Mouse (Mus musculus) left cerebral cortex, adult 11 months (tissue): ENCODE results near the gene Gna15.
A peak's percentile ranks its signal among the peaks of the same experiment; 100 is the strongest.

Experiments used
- DNase-seq: peaks from one replicate; pipeline ENCODE4 v3.0.0; 2022; ENCODE audit warnings: low spot score

Gna15 gene

GRCm38 (mm10) chr10:81523570-81523969, 455 bp downstream of the Gna15 start:
- DNase-seq, result no peak

- DNase-seq, result no peak
Observed at GRCm38 (mm10) chr10:81523142-81523541, 883 bp downstream of the Gna15 start.

- no peak for DNase-seq
Observed at GRCm38 (mm10) chr10:81519978-81520365, 4.1 kb downstream of the Gna15 start.

GRCm38 (mm10) chr10:81519227-81519977, 4.6 kb downstream of the Gna15 start:
- DNase-seq, result no peak

GRCm38 (mm10) chr10:81518546-81518945, 5.5 kb downstream of the Gna15 start:
- no peak for DNase-seq

GRCm38 (mm10) chr10:81517227-81517626, 6.8 kb downstream of the Gna15 start:
- no peak for DNase-seq

GRCm38 (mm10) chr10:81513798-81514197, 10.2 kb downstream of the Gna15 start:
- DNase-seq, result no peak

GRCm38 (mm10) chr10:81510246-81510810, 13.7 kb downstream of the Gna15 start:
- no peak for DNase-seq

- DNase-seq, result no peak
Observed at GRCm38 (mm10) chr10:81507691-81508489, 16.1 kb downstream of the Gna15 start.

- no peak for DNase-seq
Observed at GRCm38 (mm10) chr10:81507095-81507494, 16.9 kb downstream of the Gna15 start.

GRCm38 (mm10) chr10:81505016-81505664, 18.9 kb downstream of the Gna15 start:
- DNase-seq, result no peak

- peak; percentile 72 for DNase-seq
Observed at GRCm38 (mm10) chr10:81502658-81503057, 21.4 kb downstream of the Gna15 start.

- no peak for DNase-seq
Observed at GRCm38 (mm10) chr10:81501863-81502262, 22.2 kb downstream of the Gna15 start.

GRCm38 (mm10) chr10:81500032-81500431, 24.0 kb downstream of the Gna15 start, which contains the start of gene S1pr4:
TSS of gene S1pr4 (minus strand) at chr10:81500132.
- DNase-seq, result no peak

- DNase-seq, result no peak
Observed at GRCm38 (mm10) chr10:81499250-81499901, 24.6 kb downstream of the Gna15 start.

- DNase-seq, result no peak
Observed at GRCm38 (mm10) chr10:81498316-81499249, 25.4 kb downstream of the Gna15 start.

- DNase-seq, result no peak
Observed at GRCm38 (mm10) chr10:81497401-81498270, 26.4 kb downstream of the Gna15 start.

GRCm38 (mm10) chr10:81496969-81497368, 27.1 kb downstream of the Gna15 start:
- DNase-seq, result no peak

GRCm38 (mm10) chr10:81496264-81496901, 27.6 kb downstream of the Gna15 start, which contains the start of gene Ncln:
TSS of gene Ncln (minus strand) at chr10:81496392.
- peak; percentile 97 for DNase-seq
